Mouse (Mus musculus) heart, embryonic 15.5 days (tissue): ENCODE measurements around the gene 2310057J18Rik. TPM values are rescaled to one million over a fixed set of nuclear protein-coding genes. Genes with fewer than 3 reads are reported as not detected.
"Not testable (repeated sequence)": the region's sequence is repeated elsewhere in the genome, so short reads cannot be mapped to it uniquely, and the experiment has no call there.

ENCODE experiments used
- ATAC-seq: fragments of 200-750 bp; cut with Nextera tagmentation; replicated peaks from 2 replicates; pipeline ENCODE4 v1.8.0; 2017; ENCODE audit warnings: low read depth, moderate TSS enrichment; ENCODE audit not compliant: insufficient number of reproducible peaks, insufficient read depth, low FRiP score
- H3K27ac ChIP-seq: fragments of 300-500 bp; sonication (generic); 2 replicates; pipeline ENCODE4 v1.5.1; 2015; ENCODE audit warnings: mild to moderate bottlenecking, inconsistent platforms
- H3K27me3 ChIP-seq: fragments of 300-500 bp; sonication (generic); 2 replicates; pipeline ENCODE4 v1.6.1; 2015; ENCODE audit warnings: inconsistent platforms
- H3K36me3 ChIP-seq: fragments of 300-500 bp; sonication (generic); 2 replicates; pipeline ENCODE4 v1.6.1; 2015; ENCODE audit warnings: mild to moderate bottlenecking, inconsistent platforms
- H3K4me1 ChIP-seq: fragments of 300-500 bp; sonication (generic); replicated peaks from 2 replicates; pipeline ENCODE4 v1.6.1; 2015; ENCODE audit warnings: inconsistent platforms
- H3K4me2 ChIP-seq: fragments of 300-500 bp; sonication (generic); 2 replicates; pipeline ENCODE4 v1.6.1; 2015; ENCODE audit warnings: inconsistent platforms, mild to moderate bottlenecking, moderate library complexity
- H3K4me3 ChIP-seq: fragments of 300-500 bp; sonication (generic); 2 replicates; pipeline ENCODE4 v1.5.1; 2015; ENCODE audit warnings: mild to moderate bottlenecking, inconsistent platforms
- H3K9ac ChIP-seq: fragments of 300-500 bp; sonication (generic); 2 replicates; pipeline ENCODE4 v1.6.1; 2015; ENCODE audit warnings: mild to moderate bottlenecking, inconsistent platforms
- H3K9me3 ChIP-seq: fragments of 300-500 bp; sonication (generic); replicated peaks from 2 replicates; pipeline ENCODE4 v1.6.1; 2016; ENCODE audit warnings: inconsistent platforms
- WGBS: fragments of 180-500 bp; shearing (Covaris S2); methylation state at CpG from one replicate; pipeline ENCODE4 v1.1.7; 2015; ENCODE audit warnings: mixed read lengths; 5-methylcytosine and 5-hydroxymethylcytosine counted together
- polyA plus RNA-seq: library from polyadenylated mRNA; unstranded; fragments of >200 nt; fragmentation: Nextera tagmentation; extraction: Ambion mirVana; gene quantifications from 2 replicates; pipeline ENCODE4 v1.2.1, GENCODE M21; 2015

2310057J18Rik gene
- polyA plus RNA-seq = not detected in 2 replicates

DNA sequence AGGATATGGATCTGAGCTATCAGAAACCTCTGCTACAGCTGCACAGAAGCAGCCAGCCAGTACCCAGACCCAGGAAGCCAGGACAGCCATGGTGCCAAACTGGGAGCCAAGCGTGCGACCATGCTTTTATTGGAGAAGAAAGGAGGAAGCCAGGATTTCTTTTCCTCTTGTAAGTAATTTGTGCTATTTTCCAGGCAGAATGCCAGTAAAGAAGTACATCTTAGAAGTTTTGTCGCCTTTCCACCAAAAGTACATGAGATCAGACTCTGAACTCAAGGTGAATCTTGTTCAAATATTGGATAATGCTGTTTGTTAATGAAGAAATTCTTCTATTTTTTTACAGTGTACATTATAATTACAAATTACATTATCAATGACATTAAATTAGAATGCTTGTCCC, at the start of gene 2310057J18Rik:
Gene 2310057J18Rik (minus strand): TSS at position 101 of the 400 bp plus-strand sequence.
- Histone ChIP-seq H3K9ac (no peak within 1 kb of the TSS), H3K4me3 (no peak within 1 kb of the TSS), H3K27ac (no peak within 1 kb of the TSS), H3K9me3 (no peaks in the 10 kb centered on the region), H3K4me1 (no peaks in the 10 kb centered on the region), H3K27me3 (no peaks in the 10 kb centered on the region), H3K36me3 (no peaks in the 10 kb centered on the region), H3K4me2 (no peak within 1 kb of the TSS)
- no peak for ATAC-seq
- WGBS = 78% methylated on average over 3 of the region's 3 CpGs

DNA sequence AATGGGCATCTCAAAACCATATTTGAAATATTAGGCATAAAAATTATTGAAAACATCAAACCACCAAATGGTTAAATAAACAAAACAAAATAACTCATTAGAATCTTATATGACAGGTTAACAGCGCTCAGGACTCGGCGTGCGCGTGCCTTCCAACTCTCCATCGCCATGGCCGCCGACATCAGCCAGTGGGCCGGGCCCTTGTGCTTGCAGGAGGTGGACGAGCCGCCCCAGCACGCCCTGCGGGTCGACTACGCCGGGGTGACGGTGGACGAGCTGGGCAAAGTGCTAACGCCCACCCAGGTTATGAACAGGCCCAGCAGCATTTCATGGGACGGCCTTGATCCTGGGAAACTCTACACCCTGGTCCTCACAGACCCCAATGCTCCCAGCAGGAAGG, 43.9 kb upstream of the 2310057J18Rik start:
- not testable (repeated sequence) for H3K9me3 ChIP-seq, H3K4me3 ChIP-seq, H3K27me3 ChIP-seq, H3K27ac ChIP-seq, H3K36me3 ChIP-seq, H3K9ac ChIP-seq, H3K4me2 ChIP-seq, ATAC-seq, H3K4me1 ChIP-seq
- 87% methylated on average over 9 of the region's 20 CpGs for WGBS

DNA sequence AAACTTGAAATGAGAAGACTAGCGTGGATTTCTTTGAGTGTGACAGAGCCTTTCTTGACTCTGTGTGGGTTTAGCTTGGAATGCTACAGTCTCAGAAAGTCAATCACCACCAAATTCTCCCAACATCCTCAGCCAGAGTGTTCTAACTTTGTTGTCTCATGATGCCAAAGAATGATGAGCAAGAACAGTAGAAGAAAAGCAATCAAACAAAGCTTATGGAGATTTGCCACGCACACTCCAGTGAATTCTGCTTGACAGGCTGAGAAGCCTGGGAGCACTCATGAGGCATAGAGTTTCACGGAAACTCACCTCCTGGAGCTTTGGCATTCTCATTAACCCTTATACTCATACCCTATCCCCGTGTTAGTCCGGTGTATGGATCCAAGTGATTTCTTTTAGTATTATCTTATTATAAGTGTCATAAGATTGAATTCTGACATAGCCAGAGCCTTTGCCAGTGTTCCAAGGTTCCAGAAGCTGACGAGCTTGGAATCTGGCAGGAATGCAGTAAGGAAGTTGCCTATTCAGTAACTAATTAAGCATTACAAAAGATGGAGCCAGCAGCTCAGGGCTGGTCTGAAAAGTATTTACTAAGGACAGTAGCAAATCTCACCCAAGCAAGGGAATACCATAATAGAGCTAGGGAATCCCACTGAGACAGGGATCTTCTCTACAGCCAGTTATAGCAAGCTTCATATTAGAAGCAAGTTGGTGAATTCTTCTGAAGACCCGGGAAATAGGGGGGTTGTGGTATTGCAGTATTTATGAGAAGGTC, 33.6 kb upstream of the 2310057J18Rik start:
- no peaks in the 10 kb centered on the region for H3K27me3 ChIP-seq
- no peaks in the 10 kb centered on the region for H3K4me1 ChIP-seq
- no peaks in the 10 kb centered on the region for H3K36me3 ChIP-seq
- H3K4me3 ChIP-seq = no peak overlapping the region
- no peak overlapping the region for H3K9ac ChIP-seq
- WGBS = 72% methylated on average over 7 of the region's 7 CpGs
- H3K4me2 ChIP-seq = no peak overlapping the region
- no peak for ATAC-seq
- no peak overlapping the region for H3K27ac ChIP-seq
- H3K9me3 ChIP-seq = no peaks in the 10 kb centered on the region

DNA sequence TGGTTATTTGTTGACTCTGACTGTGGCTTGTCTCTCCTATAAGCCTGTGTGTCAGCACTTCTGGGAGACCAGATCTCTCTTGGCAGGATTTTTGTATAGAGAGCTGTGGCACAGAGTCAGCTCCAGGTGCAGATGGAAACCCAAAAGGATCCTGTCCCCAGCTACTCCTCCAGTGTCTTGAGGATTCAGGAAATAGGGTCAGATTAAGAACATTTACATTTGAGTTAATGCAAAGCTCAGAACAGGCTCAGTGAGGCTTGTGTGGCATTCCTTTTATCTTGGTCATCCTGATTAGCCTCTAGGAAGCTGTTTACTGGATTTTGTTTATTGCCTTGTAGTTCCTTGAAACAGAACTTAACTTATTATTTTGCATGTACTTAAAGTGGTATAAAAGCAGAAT, 11.7 kb upstream of the 2310057J18Rik start:
- ATAC-seq = no peak
- Histone ChIP-seq H3K4me1 (no peaks in the 10 kb centered on the region), H3K4me3 (no peak overlapping the region), H3K27me3 (no peaks in the 10 kb centered on the region), H3K9ac (no peak overlapping the region), H3K36me3 (no peaks in the 10 kb centered on the region), H3K9me3 (no peaks in the 10 kb centered on the region), H3K4me2 (no peak overlapping the region), H3K27ac (no peak overlapping the region)

DNA sequence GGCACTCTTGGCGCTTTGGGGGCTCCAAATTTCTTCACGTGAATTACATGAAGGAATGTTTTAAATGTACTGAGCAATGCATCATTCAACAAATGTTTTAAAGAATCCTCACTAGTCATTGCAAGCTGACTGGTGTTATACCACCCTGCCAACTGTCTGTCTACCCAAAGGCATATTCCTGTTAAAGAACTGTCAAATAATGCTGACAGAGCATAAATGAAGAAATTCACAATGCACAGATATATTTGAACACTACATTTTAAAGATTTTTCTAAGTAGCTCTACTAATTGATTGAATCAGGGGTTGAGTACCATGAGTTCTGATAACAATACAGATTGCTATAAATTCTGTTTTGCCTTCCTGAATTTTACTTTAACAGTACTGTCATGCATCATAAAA, 2.9 kb upstream of the 2310057J18Rik start:
- Histone ChIP-seq H3K27ac (no peak overlapping the region), H3K27me3 (no peaks in the 10 kb centered on the region), H3K4me3 (no peak overlapping the region), H3K4me1 (no peaks in the 10 kb centered on the region), H3K9me3 (no peaks in the 10 kb centered on the region), H3K4me2 (no peak overlapping the region), H3K36me3 (no peaks in the 10 kb centered on the region), H3K9ac (no peak overlapping the region)
- WGBS = 65% methylated on average over 2 of the region's 2 CpGs
- no peak for ATAC-seq

DNA sequence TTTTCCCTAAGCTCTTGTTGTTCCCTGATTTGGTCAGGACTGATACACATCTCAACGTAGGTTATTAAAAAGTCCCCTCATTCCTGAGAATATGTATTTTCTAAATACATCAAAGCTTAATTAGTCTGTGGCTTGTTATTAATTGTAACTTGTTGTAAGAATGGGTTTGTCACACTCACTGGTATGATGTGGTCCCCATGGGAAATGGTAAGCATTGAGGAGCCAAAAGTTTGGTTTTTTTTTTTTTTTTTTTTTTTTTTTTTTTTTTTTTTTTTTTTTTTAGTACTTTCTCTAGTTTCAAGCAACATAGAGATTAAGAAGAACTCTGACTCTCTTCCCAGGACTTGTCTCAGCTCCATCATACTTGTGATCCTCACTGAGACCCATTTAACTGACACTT, 17.9 kb downstream of the 2310057J18Rik start:
- H3K9ac ChIP-seq = no peak overlapping the region
- H3K9me3 ChIP-seq = no peaks in the 10 kb centered on the region

DNA sequence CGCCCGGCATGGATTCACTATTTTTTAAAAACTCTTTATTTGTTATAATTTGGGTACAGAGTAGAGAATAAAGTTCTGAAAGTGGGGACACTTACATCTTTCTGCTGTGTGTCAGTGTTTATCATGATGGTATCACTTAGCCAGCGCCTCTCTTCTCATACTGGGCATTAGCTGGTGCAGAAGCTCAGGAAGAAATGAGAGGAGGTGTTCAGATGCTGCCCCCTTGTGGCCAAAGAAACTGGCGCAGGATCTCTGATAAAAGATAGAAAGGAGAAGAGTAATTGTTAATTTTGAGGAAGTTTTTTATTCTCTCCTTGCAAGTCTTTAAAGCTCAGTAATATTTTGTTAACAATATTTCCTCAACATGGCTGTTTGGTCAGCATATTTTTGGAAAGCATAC, 31.0 kb downstream of the 2310057J18Rik start:
- H3K36me3 ChIP-seq = no peaks in the 10 kb centered on the region
- H3K4me3 ChIP-seq = no peak overlapping the region
- no peaks in the 10 kb centered on the region for H3K9me3 ChIP-seq
- H3K4me2 ChIP-seq = no peak overlapping the region
- 44% methylated on average over 4 of the region's 4 CpGs for WGBS
- no peak overlapping the region for H3K9ac ChIP-seq
- H3K4me1 ChIP-seq = no peaks in the 10 kb centered on the region
- no peak overlapping the region for H3K27ac ChIP-seq
- no peaks in the 10 kb centered on the region for H3K27me3 ChIP-seq
- ATAC-seq = no peak

More for the DNA sequence above, 17.9 kb downstream of the 2310057J18Rik start:
- H3K27ac ChIP-seq = no peak overlapping the region
- no peak overlapping the region for H3K4me3 ChIP-seq
- no peaks in the 10 kb centered on the region for H3K4me1 ChIP-seq
- ATAC-seq = no peak
- H3K4me2 ChIP-seq = no peak overlapping the region
- H3K36me3 ChIP-seq = no peaks in the 10 kb centered on the region
- H3K27me3 ChIP-seq = no peaks in the 10 kb centered on the region
- WGBS = 85% methylated on average over 1 of the region's 1 CpGs

DNA sequence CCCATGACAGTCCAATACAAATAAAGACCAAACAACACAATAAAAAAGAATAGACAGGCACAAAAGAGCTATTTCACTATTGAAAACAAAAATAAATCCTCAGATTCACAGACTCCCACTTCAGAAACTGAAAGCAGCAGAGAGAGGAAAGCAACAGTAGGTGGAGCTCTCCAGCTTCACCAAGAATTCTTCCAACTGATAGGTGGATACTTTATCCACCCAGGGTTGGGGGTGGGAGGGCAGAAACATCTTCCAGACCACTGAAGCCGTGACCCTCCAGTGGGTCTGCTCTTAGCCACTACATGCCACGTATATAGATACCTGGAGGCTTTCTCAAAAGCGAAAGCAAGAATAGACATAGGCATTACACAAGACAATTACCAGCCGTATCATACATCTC, 31.6 kb downstream of the 2310057J18Rik start:
- no peak for ATAC-seq
- H3K27me3 ChIP-seq = no peaks in the 10 kb centered on the region
- H3K9me3 ChIP-seq = no peaks in the 10 kb centered on the region
- H3K4me1 ChIP-seq = no peaks in the 10 kb centered on the region
- H3K4me2 ChIP-seq = 0 out of 2 replicates have a peak overlapping the region, but pooled peaks have one; percentile 20
- H3K4me3 ChIP-seq = no peak overlapping the region
- no peak overlapping the region for H3K9ac ChIP-seq
- H3K36me3 ChIP-seq = no peaks in the 10 kb centered on the region
- WGBS = 55% methylated on average over 4 of the region's 4 CpGs
- H3K27ac ChIP-seq = no peak overlapping the region

Other genes with a start within 250 kb of the 2310057J18Rik start
- 0.19 and 0.51 TPM in 2 replicates for gene Soga3, start 157.5 kb upstream of the 2310057J18Rik start, polyA plus RNA-seq
- not detected in 2 replicates for gene Gm49353, start 212.7 kb upstream of the 2310057J18Rik start, polyA plus RNA-seq
- gene 9330159F19Rik, start 225.3 kb upstream of the 2310057J18Rik start, polyA plus RNA-seq = 0.13 and 0.44 TPM in 2 replicates